Mouse (Mus musculus): ENCODE measurements around the gene A4galt.

Gene A4galt

DNA sequence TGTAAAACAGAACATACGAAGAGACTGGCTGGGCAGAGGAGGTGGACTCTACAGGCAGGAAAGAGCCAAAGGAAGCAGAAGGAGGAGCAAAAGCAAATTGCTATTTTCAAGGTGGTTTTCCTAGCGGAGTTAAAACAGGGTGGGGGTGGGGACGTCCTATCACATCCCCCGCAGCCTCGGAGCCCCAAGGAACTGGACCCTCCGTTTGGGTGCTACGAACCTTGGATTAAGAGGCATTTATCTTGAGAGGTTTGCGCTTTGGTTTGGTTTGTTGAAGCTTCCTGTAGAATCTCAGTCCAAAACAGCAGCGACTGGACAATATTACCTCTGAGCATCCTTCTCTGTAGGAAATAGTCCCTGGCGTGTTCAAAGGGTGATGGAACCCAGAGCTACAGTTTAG, 41.9 kb downstream of the A4galt start:
- no peaks in the 10 kb centered on the region for H3K36me3 ChIP-seq (ENCODE audit: insufficient read depth, low read length)
- no peak for TF ChIP-seq POU5F1 (IDR thresholded peaks at IDR 0.05; ENCODE audit: borderline replicate concordance, low read length)
- no peak for TF ChIP-seq CTCF (conservative IDR thresholded peaks at IDR 0.05; ENCODE audit: low read length)
- TF ChIP-seq NANOG (IDR thresholded peaks at IDR 0.05; ENCODE audit: borderline replicate concordance, low read length), result no peak
- H3K9me3 ChIP-seq (ENCODE audit: low read length), result no peaks in the 10 kb centered on the region
- peaks cover 14% of the 10 kb centered on the region for H3K27me3 ChIP-seq (ENCODE audit: insufficient read depth, low read length)
- H3K4me3 ChIP-seq (replicated peaks; ENCODE audit: low read length), result no peak overlapping the region
- H3K4me1 ChIP-seq (replicated peaks; ENCODE audit: low read depth, low read length), result peaks cover 26% of the 10 kb centered on the region

DNA sequence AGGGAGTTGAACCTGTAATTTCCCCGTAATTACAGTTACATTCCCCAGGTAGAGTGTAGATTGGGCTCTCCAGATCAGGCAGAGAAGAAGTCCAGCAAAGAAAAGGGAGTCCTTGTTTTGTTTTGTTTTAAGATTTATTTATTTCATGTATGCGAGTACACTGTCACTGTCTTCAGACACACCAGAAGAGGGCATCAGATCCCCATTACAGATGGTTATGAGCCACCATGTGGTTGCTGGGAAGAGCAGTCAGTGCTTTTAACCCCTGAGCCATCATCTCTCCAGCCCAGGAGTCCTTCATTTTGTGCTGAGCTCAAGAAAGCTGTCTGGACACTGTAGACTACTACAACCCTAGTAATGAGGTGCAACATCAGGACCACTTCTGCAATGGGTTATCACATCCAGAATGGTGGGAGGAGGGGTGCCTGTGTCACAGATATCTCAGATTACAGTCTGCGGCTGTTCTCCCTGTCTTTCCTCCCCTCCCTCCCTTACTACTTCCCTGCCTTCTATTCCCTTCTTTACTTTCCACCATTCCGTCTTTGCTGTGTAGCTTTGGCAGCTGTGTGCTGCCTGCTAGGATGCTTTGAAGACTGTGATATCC, 42.4 kb downstream of the A4galt start:
- TF ChIP-seq NANOG (IDR thresholded peaks at IDR 0.05; ENCODE audit: borderline replicate concordance, low read length) (no peak), POU5F1 (IDR thresholded peaks at IDR 0.05; ENCODE audit: borderline replicate concordance, low read length) (no peak), CTCF (conservative IDR thresholded peaks at IDR 0.05; ENCODE audit: low read length) (no peak)
- Histone ChIP-seq H3K27me3 (ENCODE audit: insufficient read depth, low read length) (peaks cover 14% of the 10 kb centered on the region), H3K4me1 (replicated peaks; ENCODE audit: low read depth, low read length) (peaks cover 31% of the 10 kb centered on the region)

DNA sequence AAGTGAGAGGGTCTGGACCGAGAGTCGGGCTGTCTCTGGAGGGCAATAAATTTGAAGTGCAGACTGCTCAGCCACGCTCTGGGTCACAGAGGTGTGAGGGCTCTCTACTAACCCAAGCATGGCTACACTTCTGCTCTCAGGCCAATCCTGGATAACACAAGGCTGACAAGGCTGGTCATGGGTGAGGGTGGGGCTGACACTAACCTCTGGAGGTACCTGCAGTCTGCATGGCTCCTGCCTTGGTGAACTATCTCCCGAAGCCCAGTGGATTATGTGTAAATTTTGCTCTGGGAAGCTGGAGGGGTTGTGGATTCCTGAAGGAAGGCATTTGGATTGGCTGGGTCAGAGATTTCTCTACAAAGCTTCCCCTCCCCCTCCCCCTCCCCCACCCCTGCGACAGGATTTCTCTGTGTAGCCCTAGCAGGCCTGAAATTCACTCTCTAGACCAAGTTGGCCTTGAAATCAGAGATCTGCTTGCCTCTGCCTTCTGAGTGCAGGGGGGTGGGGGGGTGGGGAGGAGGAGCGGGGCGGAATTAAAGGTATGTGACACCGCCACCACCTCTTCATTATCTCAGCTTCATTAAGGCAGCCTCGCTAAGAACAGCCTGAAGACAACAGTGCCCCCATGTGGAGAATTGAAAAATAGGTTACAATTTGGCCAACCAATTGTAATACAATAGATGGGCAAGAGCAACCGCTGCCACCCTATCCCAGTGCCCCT, 46.7 kb downstream of the A4galt start:
- 0 out of 2 replicates have a peak overlapping the region, but pooled peaks have one; percentile 27 for H3K4me3 ChIP-seq (replicated peaks; ENCODE audit: low read length)
- no peaks in the 10 kb centered on the region for H3K9me3 ChIP-seq (ENCODE audit: low read length)
- H3K4me1 ChIP-seq (replicated peaks; ENCODE audit: low read depth, low read length), result peaks cover 40% of the 10 kb centered on the region
- H3K27me3 ChIP-seq (ENCODE audit: insufficient read depth, low read length), result peaks cover 14% of the 10 kb centered on the region
- no peaks in the 10 kb centered on the region for H3K36me3 ChIP-seq (ENCODE audit: insufficient read depth, low read length)
- no peak for TF ChIP-seq NANOG (IDR thresholded peaks at IDR 0.05; ENCODE audit: borderline replicate concordance, low read length)
- TF ChIP-seq CTCF (conservative IDR thresholded peaks at IDR 0.05; ENCODE audit: low read length), result peak; percentile 58
- TF ChIP-seq POU5F1 (IDR thresholded peaks at IDR 0.05; ENCODE audit: borderline replicate concordance, low read length), result no peak

More for the DNA sequence above, 42.4 kb downstream of the A4galt start:
- H3K36me3 ChIP-seq (ENCODE audit: insufficient read depth, low read length), result no peaks in the 10 kb centered on the region
- H3K9me3 ChIP-seq (ENCODE audit: low read length), result no peaks in the 10 kb centered on the region
- H3K4me3 ChIP-seq (replicated peaks; ENCODE audit: low read length), result no peak overlapping the region

DNA sequence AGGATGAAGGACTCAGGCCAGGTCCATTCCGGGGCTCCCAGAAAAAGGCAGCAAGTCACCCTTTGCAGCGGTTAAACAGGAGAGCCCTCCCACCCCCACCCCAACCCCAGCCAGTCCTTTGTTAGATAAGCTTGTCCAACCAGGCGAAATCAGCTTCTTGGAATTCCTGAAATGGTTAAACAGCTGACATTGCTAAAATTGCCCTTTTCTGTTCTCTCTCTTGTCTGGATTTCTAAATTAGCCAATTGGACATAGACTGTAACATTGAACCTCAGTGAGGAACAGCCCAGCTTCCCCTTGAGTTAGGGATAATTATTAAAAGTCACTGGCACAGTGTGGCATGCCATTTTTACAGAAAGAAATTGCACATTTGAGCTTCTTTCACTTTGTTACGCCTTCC, 49.2 kb downstream of the A4galt start:
- Histone ChIP-seq H3K27me3 (ENCODE audit: insufficient read depth, low read length) (0 out of 2 replicates have a peak, but pooled peaks cover under 1% of the 10 kb centered on the region), H3K4me3 (replicated peaks; ENCODE audit: low read length) (no peak overlapping the region), H3K36me3 (ENCODE audit: insufficient read depth, low read length) (no peaks in the 10 kb centered on the region), H3K9me3 (ENCODE audit: low read length) (no peaks in the 10 kb centered on the region), H3K4me1 (replicated peaks; ENCODE audit: low read depth, low read length) (peaks cover 33% of the 10 kb centered on the region)
- TF ChIP-seq NANOG (IDR thresholded peaks at IDR 0.05; ENCODE audit: borderline replicate concordance, low read length) (no peak), POU5F1 (IDR thresholded peaks at IDR 0.05; ENCODE audit: borderline replicate concordance, low read length) (no peak), CTCF (conservative IDR thresholded peaks at IDR 0.05; ENCODE audit: low read length) (no peak)

DNA sequence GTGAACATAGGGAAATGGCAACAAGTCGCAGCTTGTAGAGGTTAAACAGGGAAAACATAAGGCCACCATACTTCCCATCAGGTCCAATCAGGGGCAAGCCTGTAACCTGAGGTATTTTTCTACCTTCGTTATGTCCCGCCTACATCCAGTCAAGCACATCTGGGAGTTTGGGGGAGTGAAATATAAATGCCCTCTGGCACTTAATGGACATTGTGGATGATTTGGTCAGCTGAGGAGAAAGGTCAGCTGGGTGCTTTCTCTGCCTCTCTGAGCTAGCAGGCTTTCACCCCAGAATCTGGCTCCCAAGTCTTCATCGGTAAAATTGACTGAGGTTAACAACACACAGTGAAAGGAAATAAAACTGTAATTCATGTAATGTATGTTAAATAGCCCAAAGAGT, 58.2 kb downstream of the A4galt start:
- H3K4me3 ChIP-seq (replicated peaks; ENCODE audit: low read length), result no peak overlapping the region

DNA sequence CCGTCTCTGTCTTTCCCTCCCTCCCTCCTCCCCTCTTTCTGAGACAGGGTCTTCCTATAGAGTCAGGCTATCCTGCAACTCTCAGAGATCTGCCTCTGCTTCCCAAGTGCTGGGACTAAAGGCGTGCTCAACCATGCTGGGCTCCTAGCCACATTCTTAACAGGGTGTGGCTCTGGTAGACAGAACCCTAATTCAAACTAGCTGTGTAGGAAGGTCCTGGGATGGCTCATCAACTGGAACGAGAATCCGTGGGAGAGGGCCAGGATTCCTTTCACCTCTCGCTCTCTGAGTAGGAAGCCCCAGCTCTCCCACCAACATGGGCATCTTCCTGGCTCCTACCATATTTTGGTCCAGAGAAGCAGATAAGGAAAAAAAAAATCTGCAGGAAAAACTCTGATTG, 69.2 kb downstream of the A4galt start:
- TF ChIP-seq CTCF (conservative IDR thresholded peaks at IDR 0.05; ENCODE audit: low read length), result no peak
- TF ChIP-seq NANOG (IDR thresholded peaks at IDR 0.05; ENCODE audit: borderline replicate concordance, low read length), result no peak
- no peak for TF ChIP-seq POU5F1 (IDR thresholded peaks at IDR 0.05; ENCODE audit: borderline replicate concordance, low read length)
- Histone ChIP-seq H3K4me3 (replicated peaks; ENCODE audit: low read length) (peak overlapping the region; percentile 68), H3K27me3 (ENCODE audit: insufficient read depth, low read length) (no peaks in the 10 kb centered on the region), H3K4me1 (replicated peaks; ENCODE audit: low read depth, low read length) (peaks cover 78% of the 10 kb centered on the region), H3K9me3 (ENCODE audit: low read length) (no peaks in the 10 kb centered on the region), H3K36me3 (ENCODE audit: insufficient read depth, low read length) (no peaks in the 10 kb centered on the region)

More for the DNA sequence above, 58.2 kb downstream of the A4galt start:
- no peaks in the 10 kb centered on the region for H3K4me1 ChIP-seq (replicated peaks; ENCODE audit: low read depth, low read length)
- H3K36me3 ChIP-seq (ENCODE audit: insufficient read depth, low read length), result no peaks in the 10 kb centered on the region
- TF ChIP-seq NANOG (IDR thresholded peaks at IDR 0.05; ENCODE audit: borderline replicate concordance, low read length), result no peak
- no peak for TF ChIP-seq POU5F1 (IDR thresholded peaks at IDR 0.05; ENCODE audit: borderline replicate concordance, low read length)
- no peak for TF ChIP-seq CTCF (conservative IDR thresholded peaks at IDR 0.05; ENCODE audit: low read length)
- H3K9me3 ChIP-seq (ENCODE audit: low read length), result peaks cover 18% of the 10 kb centered on the region
- no peaks in the 10 kb centered on the region for H3K27me3 ChIP-seq (ENCODE audit: insufficient read depth, low read length)

DNA sequence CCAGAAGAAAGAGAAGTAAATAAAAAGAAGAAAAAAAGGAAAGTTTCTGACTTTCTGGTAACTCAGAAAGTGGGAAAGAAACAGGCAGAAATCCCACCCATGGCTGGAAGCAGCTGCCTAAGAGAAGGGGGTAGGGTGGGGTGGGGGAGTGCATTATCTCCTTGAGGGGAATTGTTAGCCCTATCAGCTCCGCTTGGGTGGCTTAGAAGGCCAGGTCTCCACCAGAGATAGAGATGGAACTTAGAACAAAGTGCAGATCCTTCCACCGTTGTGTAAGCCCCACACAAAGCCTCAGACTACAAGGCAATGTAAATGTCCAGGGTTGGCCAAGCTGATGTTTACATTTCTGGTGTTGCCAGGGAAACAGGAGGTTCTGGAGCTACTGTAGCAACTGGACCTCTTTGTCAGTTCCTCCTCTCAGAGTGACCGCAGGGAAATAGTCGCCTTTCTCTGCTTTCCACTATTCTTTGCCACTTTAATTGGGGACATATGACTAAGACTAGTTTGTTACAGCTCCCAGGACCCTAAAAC, 69.7 kb downstream of the A4galt start:
- no peaks in the 10 kb centered on the region for H3K36me3 ChIP-seq (ENCODE audit: insufficient read depth, low read length)
- no peaks in the 10 kb centered on the region for H3K27me3 ChIP-seq (ENCODE audit: insufficient read depth, low read length)
- no peaks in the 10 kb centered on the region for H3K9me3 ChIP-seq (ENCODE audit: low read length)
- peaks cover 83% of the 10 kb centered on the region for H3K4me1 ChIP-seq (replicated peaks; ENCODE audit: low read depth, low read length)
- no peak for TF ChIP-seq CTCF (conservative IDR thresholded peaks at IDR 0.05; ENCODE audit: low read length)
- no peak for TF ChIP-seq NANOG (IDR thresholded peaks at IDR 0.05; ENCODE audit: borderline replicate concordance, low read length)
- TF ChIP-seq POU5F1 (IDR thresholded peaks at IDR 0.05; ENCODE audit: borderline replicate concordance, low read length), result no peak
- H3K4me3 ChIP-seq (replicated peaks; ENCODE audit: low read length), result peak overlapping the region; percentile 68

DNA sequence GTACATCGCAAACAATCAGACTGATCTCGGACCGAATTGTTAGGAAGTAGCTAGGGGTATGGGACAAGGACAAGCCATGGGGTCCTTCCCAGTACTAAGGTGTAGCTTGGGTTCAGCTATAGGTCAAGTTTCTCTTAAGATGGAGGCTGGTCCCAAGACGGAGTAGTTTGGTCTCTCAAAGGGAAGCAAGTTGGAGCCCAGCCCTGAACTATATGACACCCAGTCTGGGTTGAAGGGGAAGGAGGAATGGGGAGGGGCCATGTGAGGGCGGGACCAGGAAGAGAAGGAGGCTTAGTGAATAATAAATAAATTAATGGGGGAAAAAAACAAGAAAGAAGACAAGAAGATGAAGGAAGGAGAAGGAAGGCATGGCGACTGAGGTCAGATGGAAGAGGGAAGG, 71.6 kb downstream of the A4galt start:
- Histone ChIP-seq H3K4me1 (replicated peaks; ENCODE audit: low read depth, low read length) (peaks cover 83% of the 10 kb centered on the region), H3K36me3 (ENCODE audit: insufficient read depth, low read length) (0 out of 2 replicates have a peak, but pooled peaks cover 2% of the 10 kb centered on the region), H3K27me3 (ENCODE audit: insufficient read depth, low read length) (no peaks in the 10 kb centered on the region), H3K9me3 (ENCODE audit: low read length) (no peaks in the 10 kb centered on the region), H3K4me3 (replicated peaks; ENCODE audit: low read length) (peak overlapping the region; percentile 14; the same call in 1 of the 2 replicates)
- TF ChIP-seq CTCF (conservative IDR thresholded peaks at IDR 0.05; ENCODE audit: low read length) (no peak), POU5F1 (IDR thresholded peaks at IDR 0.05; ENCODE audit: borderline replicate concordance, low read length) (no peak), NANOG (IDR thresholded peaks at IDR 0.05; ENCODE audit: borderline replicate concordance, low read length) (peak; percentile 21; the same call in 1 of the 2 replicates)

All from E14TG2a.4 (cell line).